Mouse (Mus musculus): Measurements from ENCODE around the gene Dnmt1. TPM values are rescaled to one million over a fixed set of nuclear protein-coding genes. Genes with fewer than 3 reads are reported as not detected.

Gene Dnmt1
- polyA plus RNA-seq, 1 experiment: 54.5 TPM

- Histone ChIP-seq H3K4me3 (ENCODE audit: insufficient read depth, low read length) (peak overlapping the region; percentile 55), H3K4me1 (ENCODE audit: control insufficient read depth, insufficient read depth, low read length) (peaks cover 5% of the 10 kb centered on the region), H3K27ac (ENCODE audit: insufficient read depth, low read depth, low read length) (peak overlapping the region; percentile 37)
- TF ChIP-seq CTCF (IDR thresholded peaks at IDR 0.05; ENCODE audit: low read depth, low read length) (no peak), POLR2A (IDR thresholded peaks at IDR 0.05; ENCODE audit: borderline replicate concordance, low read depth, low read length) (no peak)
Observed at GRCm38 (mm10) chr9:20877118-20878040, 82.3 kb downstream of the Dnmt1 start.

GRCm38 (mm10) chr9:20876318-20877117, 83.2 kb downstream of the Dnmt1 start:
- H3K4me1 ChIP-seq (ENCODE audit: control insufficient read depth, insufficient read depth, low read length): peaks cover 5% of the 10 kb centered on the region
- no peak overlapping the region for H3K27ac ChIP-seq (ENCODE audit: insufficient read depth, low read depth, low read length)
- TF ChIP-seq POLR2A (IDR thresholded peaks at IDR 0.05; ENCODE audit: borderline replicate concordance, low read depth, low read length) (no peak), CTCF (IDR thresholded peaks at IDR 0.05; ENCODE audit: low read depth, low read length) (no peak)
- no peak overlapping the region for H3K4me3 ChIP-seq (ENCODE audit: insufficient read depth, low read length)

GRCm38 (mm10) chr9:20875021-20875790, 84.5 kb downstream of the Dnmt1 start:
- H3K27ac ChIP-seq (ENCODE audit: insufficient read depth, low read depth, low read length): no peak overlapping the region
- no peak overlapping the region for H3K4me3 ChIP-seq (ENCODE audit: insufficient read depth, low read length)
- H3K4me1 ChIP-seq (ENCODE audit: control insufficient read depth, insufficient read depth, low read length): peaks cover 5% of the 10 kb centered on the region
- TF ChIP-seq CTCF (IDR thresholded peaks at IDR 0.05; ENCODE audit: low read depth, low read length): no peak
- TF ChIP-seq POLR2A (IDR thresholded peaks at IDR 0.05; ENCODE audit: borderline replicate concordance, low read depth, low read length): no peak

- TF ChIP-seq POLR2A (IDR thresholded peaks at IDR 0.05; ENCODE audit: borderline replicate concordance, low read depth, low read length) (no peak), CTCF (IDR thresholded peaks at IDR 0.05; ENCODE audit: low read depth, low read length) (no peak)
- Histone ChIP-seq H3K4me3 (ENCODE audit: insufficient read depth, low read length) (no peak overlapping the region), H3K27ac (ENCODE audit: insufficient read depth, low read depth, low read length) (no peak overlapping the region), H3K4me1 (ENCODE audit: control insufficient read depth, insufficient read depth, low read length) (peaks cover 5% of the 10 kb centered on the region)
Observed at GRCm38 (mm10) chr9:20873521-20873920, 86.2 kb downstream of the Dnmt1 start.

- H3K4me1 ChIP-seq (ENCODE audit: control insufficient read depth, insufficient read depth, low read length): peaks cover 5% of the 10 kb centered on the region
- TF ChIP-seq POLR2A (IDR thresholded peaks at IDR 0.05; ENCODE audit: borderline replicate concordance, low read depth, low read length): no peak
- TF ChIP-seq CTCF (IDR thresholded peaks at IDR 0.05; ENCODE audit: low read depth, low read length): no peak
- H3K27ac ChIP-seq (ENCODE audit: insufficient read depth, low read depth, low read length): no peak overlapping the region
- no peak overlapping the region for H3K4me3 ChIP-seq (ENCODE audit: insufficient read depth, low read length)
Observed at GRCm38 (mm10) chr9:20872991-20873390, 86.7 kb downstream of the Dnmt1 start.

- Histone ChIP-seq H3K4me1 (ENCODE audit: control insufficient read depth, insufficient read depth, low read length) (0 out of 2 replicates have a peak, but pooled peaks cover 2% of the 10 kb centered on the region), H3K27ac (ENCODE audit: insufficient read depth, low read depth, low read length) (no peak overlapping the region), H3K4me3 (ENCODE audit: insufficient read depth, low read length) (no peak overlapping the region)
- TF ChIP-seq CTCF (IDR thresholded peaks at IDR 0.05; ENCODE audit: low read depth, low read length): no peak
- no peak for TF ChIP-seq POLR2A (IDR thresholded peaks at IDR 0.05; ENCODE audit: borderline replicate concordance, low read depth, low read length)
Observed at GRCm38 (mm10) chr9:20870211-20871173, 89.2 kb downstream of the Dnmt1 start.

GRCm38 (mm10) chr9:20869246-20869645, 90.4 kb downstream of the Dnmt1 start:
- no peak overlapping the region; the same call in 1 of the 2 replicates for H3K27ac ChIP-seq (ENCODE audit: insufficient read depth, low read depth, low read length)
- 0 out of 2 replicates have a peak, but pooled peaks cover 2% of the 10 kb centered on the region for H3K4me1 ChIP-seq (ENCODE audit: control insufficient read depth, insufficient read depth, low read length)
- H3K4me3 ChIP-seq (ENCODE audit: insufficient read depth, low read length): peak overlapping the region; percentile 83
- TF ChIP-seq CTCF (IDR thresholded peaks at IDR 0.05; ENCODE audit: low read depth, low read length) (no peak), POLR2A (IDR thresholded peaks at IDR 0.05; ENCODE audit: borderline replicate concordance, low read depth, low read length) (no peak)

GRCm38 (mm10) chr9:20868448-20869001, 91.2 kb downstream of the Dnmt1 start, which contains the start of gene A230050P20Rik:
Gene A230050P20Rik (plus strand): TSS chr9:20868642.
- TF ChIP-seq CTCF (IDR thresholded peaks at IDR 0.05; ENCODE audit: low read depth, low read length): no peak
- TF ChIP-seq POLR2A (IDR thresholded peaks at IDR 0.05; ENCODE audit: borderline replicate concordance, low read depth, low read length): no peak
- H3K4me1 ChIP-seq (ENCODE audit: control insufficient read depth, insufficient read depth, low read length): 0 out of 2 replicates have a peak, but pooled peaks cover 2% of the 10 kb centered on the region
- peak within 1 kb of the TSS; percentile 83 for H3K4me3 ChIP-seq (ENCODE audit: insufficient read depth, low read length)
- H3K27ac ChIP-seq (ENCODE audit: insufficient read depth, low read depth, low read length): peak within 1 kb of the TSS; percentile 0; the same call in 1 of the 2 replicates

Data from bone marrow macrophage, adult 2 months (primary cell).